18 mouse cellular contexts compared by ENCODE assay signal in the genomic region with DNA sequence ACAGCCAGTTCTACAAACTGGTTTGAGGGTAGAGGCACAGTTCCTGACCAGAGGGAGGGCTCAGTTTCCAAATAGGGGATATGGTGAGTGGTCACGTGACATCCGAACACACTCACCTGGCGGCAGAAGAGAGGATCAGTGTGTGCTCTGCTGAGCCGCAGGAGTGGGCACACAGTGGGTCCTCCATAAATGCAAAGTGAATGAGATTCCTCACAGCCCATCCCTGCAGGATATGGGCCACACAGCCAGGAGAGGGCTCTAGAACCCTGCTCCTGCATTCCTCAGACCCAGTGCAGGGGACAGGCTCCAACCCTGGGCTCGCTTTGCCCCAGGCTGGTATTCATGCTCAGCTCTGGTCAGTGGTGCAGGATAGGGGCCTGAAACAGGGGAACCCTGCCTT.
A peak's percentile ranks its signal among the peaks of the same experiment; 100 is the strongest.
DNase-seq lines count a peak whose midpoint lies in the region; ATAC-seq and TF ChIP-seq lines count a peak whose summit lies in the region.
"Had no signal": no experiment of that assay in that cellular context is flagged by ENCODE, and none has a peak within 500 bp of the region (broad histone marks: within the 10 kb centered on the region; RNA-seq: fewer than 3 reads in every experiment).

No protein-coding gene starts in this region.

- no peak for DNase-seq in forebrain, postnatal 0 days
- DNase-seq in layer of hippocampus, adult 2 months (ENCODE audit: low spot score in 2 of 2): no peak
- no peak for DNase-seq in layer of hippocampus, adult 8-10 months (ENCODE audit: low spot score in 2 of 2)
- DNase-seq in midbrain, postnatal 0 days (ENCODE audit: low spot score): no peak
- DNase-seq: gastrocnemius, adult 2 months; kidney, postnatal 25 days; lung, postnatal 36 days; thymus, postnatal 36 days had no signal

- ATAC-seq in forebrain, postnatal 0 days: no peak
- no peak for ATAC-seq in forebrain, embryonic 16.5 days
- ATAC-seq in midbrain, postnatal 0 days (ENCODE audit: low FRiP score): no peak
- ATAC-seq in midbrain, embryonic 13.5 days: no peak
- no peak for ATAC-seq in megakaryocyte-erythroid progenitor cell, adult 5-6 weeks (replicated peaks; ENCODE audit: low FRiP score, low TSS enrichment, poor library complexity, severe bottlenecking)
- ATAC-seq: forebrain, embryonic 14.5 days had no signal

- H3K27ac ChIP-seq in forebrain, postnatal 0 days (ENCODE audit: low read depth, low read length): no peak overlapping the region
- H3K27ac ChIP-seq in forebrain, embryonic 16.5 days (ENCODE audit: low read length): no peak overlapping the region
- H3K27ac ChIP-seq in layer of hippocampus, adult 2 months: no peak overlapping the region
- H3K27ac ChIP-seq in midbrain, postnatal 0 days (ENCODE audit: low read depth, low read length): no peak overlapping the region
- H3K27ac ChIP-seq in midbrain, embryonic 13.5 days: no peak overlapping the region
- H3K27ac ChIP-seq: embryonic facial prominence, embryonic 10.5 days; gastrocnemius, adult 2 months; heart, embryonic 15.5 days; limb, embryonic 15.5 days; midbrain, embryonic 12.5 days had no signal

- peak; percentile 36; the same call in 1 of the 2 replicates for TF ChIP-seq CTCF in forebrain, postnatal 0 days (IDR thresholded peaks at IDR 0.05; ENCODE audit: low read depth)
- TF ChIP-seq CTCF in layer of hippocampus, adult 2 months (conservative IDR thresholded peaks at IDR 0.05): peak; percentile 48
- TF ChIP-seq CTCF in midbrain, postnatal 0 days (IDR thresholded peaks at IDR 0.05): peak; percentile 43

- no peak overlapping the region for H3K4me2 ChIP-seq in forebrain, postnatal 0 days (ENCODE audit: low read depth)
- no peak overlapping the region for H3K4me2 ChIP-seq in forebrain, embryonic 16.5 days (ENCODE audit: low read length)
- no peak overlapping the region for H3K4me2 ChIP-seq in midbrain, postnatal 0 days (ENCODE audit: low read depth, low read length, poor library complexity, severe bottlenecking)
- H3K4me2 ChIP-seq in midbrain, embryonic 13.5 days (replicated peaks): no peak overlapping the region
- H3K4me2 ChIP-seq: heart, embryonic 15.5 days; limb, embryonic 15.5 days; midbrain, embryonic 12.5 days had no signal

- WGBS in forebrain, postnatal 0 days: 82% methylated on average over 5 of the region's 5 CpGs
- WGBS in forebrain, embryonic 16.5 days: 77% methylated on average over 5 of the region's 5 CpGs
- WGBS in midbrain, postnatal 0 days: 77% methylated on average over 5 of the region's 5 CpGs
- WGBS in midbrain, embryonic 13.5 days: 74% methylated on average over 5 of the region's 5 CpGs

- H3K4me1 ChIP-seq in forebrain, postnatal 0 days (ENCODE audit: insufficient read depth): peaks cover 7% of the 10 kb centered on the region; the same call in 1 of the 2 replicates
- peaks cover 16% of the 10 kb centered on the region for H3K4me1 ChIP-seq in forebrain, embryonic 16.5 days (replicated peaks; ENCODE audit: control insufficient read depth, insufficient read depth, low read length)
- peaks cover 4% of the 10 kb centered on the region; the same call in 1 of the 2 replicates for H3K4me1 ChIP-seq in midbrain, postnatal 0 days (ENCODE audit: insufficient read depth, low read length)
- H3K4me1 ChIP-seq in midbrain, embryonic 13.5 days (replicated peaks): peaks cover 26% of the 10 kb centered on the region

- H3K9me3 ChIP-seq in forebrain, postnatal 0 days (ENCODE audit: low read length): no peaks in the 10 kb centered on the region
- no peaks in the 10 kb centered on the region for H3K9me3 ChIP-seq in forebrain, embryonic 16.5 days (ENCODE audit: control insufficient read depth, low read length)
- no peaks in the 10 kb centered on the region for H3K9me3 ChIP-seq in midbrain, postnatal 0 days (ENCODE audit: low read length)
- no peaks in the 10 kb centered on the region for H3K9me3 ChIP-seq in midbrain, embryonic 13.5 days
- H3K9me3 ChIP-seq: embryonic facial prominence, embryonic 10.5 days; heart, embryonic 15.5 days; hindbrain, embryonic 10.5 days; limb, embryonic 15.5 days; midbrain, embryonic 12.5 days had no signal

- no peak overlapping the region for H3K9ac ChIP-seq in forebrain, postnatal 0 days
- H3K9ac ChIP-seq in forebrain, embryonic 16.5 days (replicated peaks; ENCODE audit: low read depth, low read length): no peak overlapping the region
- no peak overlapping the region for H3K9ac ChIP-seq in midbrain, postnatal 0 days (replicated peaks; ENCODE audit: low read length, poor library complexity, severe bottlenecking)
- H3K9ac ChIP-seq in midbrain, embryonic 13.5 days (replicated peaks): no peak overlapping the region
- H3K9ac ChIP-seq: heart, embryonic 15.5 days; limb, embryonic 15.5 days; midbrain, embryonic 12.5 days had no signal

- no peaks in the 10 kb centered on the region for H3K36me3 ChIP-seq in forebrain, postnatal 0 days (ENCODE audit: insufficient read depth)
- no peaks in the 10 kb centered on the region for H3K36me3 ChIP-seq in forebrain, embryonic 16.5 days (ENCODE audit: control insufficient read depth, insufficient read depth)
- H3K36me3 ChIP-seq in midbrain, postnatal 0 days (ENCODE audit: insufficient read depth, low read length): peaks cover 5% of the 10 kb centered on the region; the same call in 1 of the 2 replicates
- no peaks in the 10 kb centered on the region for H3K36me3 ChIP-seq in midbrain, embryonic 13.5 days
- H3K36me3 ChIP-seq: embryonic facial prominence, embryonic 10.5 days; heart, embryonic 15.5 days; hindbrain, embryonic 10.5 days; limb, embryonic 15.5 days; midbrain, embryonic 12.5 days had no signal

- H3K4me3 ChIP-seq in forebrain, postnatal 0 days (ENCODE audit: low read depth, low read length): no peak overlapping the region
- no peak overlapping the region for H3K4me3 ChIP-seq in forebrain, embryonic 16.5 days (replicated peaks; ENCODE audit: low read length)
- no peak overlapping the region for H3K4me3 ChIP-seq in layer of hippocampus, adult 2 months
- no peak overlapping the region for H3K4me3 ChIP-seq in midbrain, postnatal 0 days (ENCODE audit: low read depth, low read length)
- H3K4me3 ChIP-seq in midbrain, embryonic 13.5 days (replicated peaks): no peak overlapping the region
- H3K4me3 ChIP-seq: embryonic facial prominence, embryonic 10.5 days; gastrocnemius, adult 2 months; heart, embryonic 15.5 days; hindbrain, embryonic 10.5 days; limb, embryonic 15.5 days; midbrain, embryonic 12.5 days; myocyte had no signal

- H3K27me3 ChIP-seq in forebrain, postnatal 0 days (ENCODE audit: insufficient read depth, low read length): no peaks in the 10 kb centered on the region
- H3K27me3 ChIP-seq in forebrain, embryonic 16.5 days (replicated peaks; ENCODE audit: control insufficient read depth, insufficient read depth, low read length): no peaks in the 10 kb centered on the region
- no peaks in the 10 kb centered on the region for H3K27me3 ChIP-seq in midbrain, postnatal 0 days (ENCODE audit: insufficient read depth, low read length)
- peaks cover 17% of the 10 kb centered on the region for H3K27me3 ChIP-seq in midbrain, embryonic 13.5 days
